Mouse (Mus musculus): ENCODE data around the gene Slc10a6. TPM values are rescaled to one million over a fixed set of nuclear protein-coding genes. Genes with fewer than 3 reads are reported as not detected.

The Slc10a6 gene
- polyA plus RNA-seq (2016; fragmentation: Nextera tagmentation; extraction: Ambion mirVana) = 0.09 TPM in 1 of 2 replicates, not detected in the other

GRCm38 (mm10) chr5:103629111-103629764 is at the start of gene Slc10a6:
Gene Slc10a6 (minus strand): TSS chr5:103629403.
- Histone ChIP-seq H3K4me2 (no peak within 1 kb of the TSS), H3K4me1 (0 out of 2 replicates have a peak, but pooled peaks cover 2% of the 10 kb centered on the region), H3K27me3 (no peaks in the 10 kb centered on the region), H3K27ac (no peak within 1 kb of the TSS), H3K9me3 (no peaks in the 10 kb centered on the region), H3K9ac (no peak within 1 kb of the TSS), H3K36me3 (replicated peaks) (no peaks in the 10 kb centered on the region), H3K4me3 (replicated peaks) (no peak within 1 kb of the TSS)
- WGBS = 77% methylated on average over 17 of the region's 17 CpGs
- no peak for ATAC-seq (ENCODE audit: low FRiP score)

- Histone ChIP-seq H3K27me3 (no peaks in the 10 kb centered on the region), H3K9me3 (no peaks in the 10 kb centered on the region), H3K4me3 (replicated peaks) (no peak overlapping the region), H3K27ac (no peak overlapping the region), H3K4me2 (no peak overlapping the region), H3K36me3 (replicated peaks) (no peaks in the 10 kb centered on the region), H3K9ac (no peak overlapping the region), H3K4me1 (no peaks in the 10 kb centered on the region)
- WGBS = 90% methylated on average over 5 of the region's 5 CpGs
- no peak for ATAC-seq (ENCODE audit: low FRiP score)
Observed at GRCm38 (mm10) chr5:103678974-103679373, 49.8 kb upstream of the Slc10a6 start.

GRCm38 (mm10) chr5:103677894-103678293 is 48.7 kb upstream of the Slc10a6 start:
- Histone ChIP-seq H3K4me3 (replicated peaks) (no peak overlapping the region), H3K36me3 (replicated peaks) (no peaks in the 10 kb centered on the region), H3K4me2 (no peak overlapping the region), H3K27ac (no peak overlapping the region), H3K27me3 (no peaks in the 10 kb centered on the region), H3K9ac (no peak overlapping the region), H3K9me3 (no peaks in the 10 kb centered on the region), H3K4me1 (no peaks in the 10 kb centered on the region)
- 80% methylated on average over 6 of the region's 6 CpGs for WGBS
- no peak for ATAC-seq (ENCODE audit: low FRiP score)

GRCm38 (mm10) chr5:103676289-103676881 is 47.2 kb upstream of the Slc10a6 start:
- ATAC-seq (ENCODE audit: low FRiP score) = no peak
- H3K9me3 ChIP-seq = no peaks in the 10 kb centered on the region
- no peaks in the 10 kb centered on the region for H3K36me3 ChIP-seq (replicated peaks)
- no peaks in the 10 kb centered on the region for H3K4me1 ChIP-seq
- no peak overlapping the region for H3K4me2 ChIP-seq
- WGBS = 88% methylated on average over 6 of the region's 6 CpGs
- H3K9ac ChIP-seq = no peak overlapping the region
- no peaks in the 10 kb centered on the region for H3K27me3 ChIP-seq
- H3K27ac ChIP-seq = no peak overlapping the region
- no peak overlapping the region for H3K4me3 ChIP-seq (replicated peaks)

- Histone ChIP-seq H3K27ac (no peak overlapping the region), H3K4me3 (replicated peaks) (no peak overlapping the region), H3K4me1 (no peaks in the 10 kb centered on the region), H3K9ac (no peak overlapping the region), H3K27me3 (no peaks in the 10 kb centered on the region), H3K36me3 (replicated peaks) (no peaks in the 10 kb centered on the region), H3K9me3 (no peaks in the 10 kb centered on the region), H3K4me2 (no peak overlapping the region)
- 57% methylated on average over 6 of the region's 6 CpGs for WGBS
- no peak for ATAC-seq (ENCODE audit: low FRiP score)
Observed at GRCm38 (mm10) chr5:103674482-103674881, 45.3 kb upstream of the Slc10a6 start.

GRCm38 (mm10) chr5:103673611-103674010 is 44.4 kb upstream of the Slc10a6 start:
- no peak overlapping the region for H3K4me3 ChIP-seq (replicated peaks)
- no peaks in the 10 kb centered on the region for H3K9me3 ChIP-seq
- ATAC-seq (ENCODE audit: low FRiP score) = no peak
- 78% methylated on average over 4 of the region's 4 CpGs for WGBS
- no peaks in the 10 kb centered on the region for H3K27me3 ChIP-seq
- no peaks in the 10 kb centered on the region for H3K36me3 ChIP-seq (replicated peaks)
- H3K4me2 ChIP-seq = no peak overlapping the region
- no peak overlapping the region for H3K9ac ChIP-seq
- H3K27ac ChIP-seq = no peak overlapping the region
- H3K4me1 ChIP-seq = no peaks in the 10 kb centered on the region

- no peaks in the 10 kb centered on the region for H3K36me3 ChIP-seq (replicated peaks)
- no peak overlapping the region for H3K27ac ChIP-seq
- H3K4me2 ChIP-seq = no peak overlapping the region
- no peak for ATAC-seq (ENCODE audit: low FRiP score)
- WGBS = 59% methylated on average over 3 of the region's 3 CpGs
- H3K9ac ChIP-seq = no peak overlapping the region
- no peaks in the 10 kb centered on the region for H3K27me3 ChIP-seq
- no peaks in the 10 kb centered on the region for H3K4me1 ChIP-seq
- no peak overlapping the region for H3K4me3 ChIP-seq (replicated peaks)
- H3K9me3 ChIP-seq = no peaks in the 10 kb centered on the region
Observed at GRCm38 (mm10) chr5:103671858-103672257, 42.7 kb upstream of the Slc10a6 start.

- Histone ChIP-seq H3K4me3 (replicated peaks) (no peak overlapping the region), H3K9me3 (no peaks in the 10 kb centered on the region), H3K4me1 (no peaks in the 10 kb centered on the region), H3K4me2 (no peak overlapping the region), H3K27ac (no peak overlapping the region), H3K27me3 (0 out of 2 replicates have a peak, but pooled peaks cover 6% of the 10 kb centered on the region), H3K36me3 (replicated peaks) (no peaks in the 10 kb centered on the region), H3K9ac (no peak overlapping the region)
- 69% methylated on average over 2 of the region's 2 CpGs for WGBS
- ATAC-seq (ENCODE audit: low FRiP score) = no peak
Observed at GRCm38 (mm10) chr5:103665876-103666275, 36.7 kb upstream of the Slc10a6 start.

GRCm38 (mm10) chr5:103664932-103665331 is 35.7 kb upstream of the Slc10a6 start:
- Histone ChIP-seq H3K4me2 (no peak overlapping the region), H3K9me3 (no peaks in the 10 kb centered on the region), H3K4me3 (replicated peaks) (no peak overlapping the region), H3K9ac (no peak overlapping the region), H3K36me3 (replicated peaks) (no peaks in the 10 kb centered on the region), H3K27me3 (0 out of 2 replicates have a peak, but pooled peaks cover 6% of the 10 kb centered on the region), H3K27ac (no peak overlapping the region), H3K4me1 (no peaks in the 10 kb centered on the region)
- WGBS = 74% methylated on average over 9 of the region's 9 CpGs
- ATAC-seq (ENCODE audit: low FRiP score) = no peak

GRCm38 (mm10) chr5:103659571-103659970 is 30.4 kb upstream of the Slc10a6 start:
- Histone ChIP-seq H3K9me3 (no peaks in the 10 kb centered on the region), H3K9ac (no peak overlapping the region), H3K4me3 (replicated peaks) (no peak overlapping the region), H3K4me1 (peaks cover 6% of the 10 kb centered on the region; the same call in 1 of the 2 replicates), H3K27ac (no peak overlapping the region), H3K36me3 (replicated peaks) (no peaks in the 10 kb centered on the region), H3K4me2 (no peak overlapping the region), H3K27me3 (peaks cover 16% of the 10 kb centered on the region)
- no peak for ATAC-seq (ENCODE audit: low FRiP score)
- 41% methylated on average over 3 of the region's 3 CpGs for whole genome bisulfite sequencing

GRCm38 (mm10) chr5:103658921-103659320 is 29.7 kb upstream of the Slc10a6 start:
- Histone ChIP-seq H3K4me3 (replicated peaks) (no peak overlapping the region), H3K27ac (no peak overlapping the region), H3K9me3 (no peaks in the 10 kb centered on the region), H3K36me3 (replicated peaks) (no peaks in the 10 kb centered on the region), H3K4me2 (no peak overlapping the region), H3K27me3 (peaks cover 15% of the 10 kb centered on the region), H3K9ac (no peak overlapping the region), H3K4me1 (peaks cover 6% of the 10 kb centered on the region; the same call in 1 of the 2 replicates)
- ATAC-seq (ENCODE audit: low FRiP score) = no peak
- 67% methylated on average over 5 of the region's 5 CpGs for WGBS

- H3K9me3 ChIP-seq = no peaks in the 10 kb centered on the region
- H3K4me3 ChIP-seq (replicated peaks) = peak within 1 kb of the TSS; percentile 60
- H3K4me2 ChIP-seq = peak within 1 kb of the TSS; percentile 86
- H3K9ac ChIP-seq = peak within 1 kb of the TSS; percentile 63
- H3K27me3 ChIP-seq = peaks cover 10% of the 10 kb centered on the region
- H3K36me3 ChIP-seq (replicated peaks) = no peaks in the 10 kb centered on the region
- WGBS = 1% methylated on average over 51 of the region's 56 CpGs
- H3K27ac ChIP-seq = no peak within 1 kb of the TSS
- ATAC-seq (ENCODE audit: low FRiP score) = peak; percentile 85
- peaks cover 6% of the 10 kb centered on the region; the same call in 1 of the 2 replicates for H3K4me1 ChIP-seq
Observed at GRCm38 (mm10) chr5:103655346-103656118, 26.3 kb upstream of the Slc10a6 start, which contains the start of gene 1700016H13Rik. Gene 1700016H13Rik (minus strand): TSS chr5:103656010.

All from forebrain, embryonic 12.5 days (tissue).